Mouse (Mus musculus) E14TG2a.4 (cell line): ENCODE measurements around the gene Arhgef6.

Experiments
- H3K27me3 ChIP-seq: 2 replicates; pipeline ENCODE4 v1.6.1; 2014; ENCODE audit warnings: low read length, control low read depth; ENCODE audit not compliant: insufficient read depth
- H3K36me3 ChIP-seq: 2 replicates; pipeline ENCODE4 v1.6.1; 2014; ENCODE audit warnings: low read length, control low read depth; ENCODE audit not compliant: insufficient read depth
- H3K4me1 ChIP-seq: replicated peaks from 2 replicates; pipeline ENCODE4 v1.6.1; 2014; ENCODE audit warnings: low read depth, low read length, control low read depth
- H3K4me3 ChIP-seq: replicated peaks from 2 replicates; pipeline ENCODE4 v1.5.1; 2014; ENCODE audit warnings: mild to moderate bottlenecking, low read length
- H3K9me3 ChIP-seq: 2 replicates; pipeline ENCODE4 v1.6.1; 2014; ENCODE audit warnings: low read length, control low read depth
- CTCF ChIP-seq: conservative IDR thresholded peaks from 2 replicates; pipeline ENCODE4 v1.5.1; 2014; ENCODE audit warnings: low read length
- NANOG ChIP-seq: IDR thresholded peaks from 2 replicates; pipeline ENCODE4 v1.6.1; 2014; ENCODE audit warnings: borderline replicate concordance, low read length, mixed read lengths
- POU5F1 ChIP-seq: IDR thresholded peaks from 2 replicates; pipeline ENCODE4 v1.6.1; 2014; ENCODE audit warnings: low read length, borderline replicate concordance

The Arhgef6 gene

GRCm38 (mm10) chrX:57339220-57339619 is 691 bp upstream of the Arhgef6 start:
- H3K4me3 ChIP-seq: no peak overlapping the region
- no peaks in the 10 kb centered on the region for H3K27me3 ChIP-seq
- no peaks in the 10 kb centered on the region for H3K4me1 ChIP-seq
- TF ChIP-seq CTCF (no peak), NANOG (no peak), POU5F1 (no peak)
- no peaks in the 10 kb centered on the region for H3K36me3 ChIP-seq
- no peaks in the 10 kb centered on the region for H3K9me3 ChIP-seq

GRCm38 (mm10) chrX:57337582-57337981 is 947 bp downstream of the Arhgef6 start:
- Histone ChIP-seq H3K4me3 (no peak overlapping the region), H3K9me3 (no peaks in the 10 kb centered on the region), H3K4me1 (no peaks in the 10 kb centered on the region), H3K36me3 (no peaks in the 10 kb centered on the region), H3K27me3 (no peaks in the 10 kb centered on the region)
- no peak for TF ChIP-seq POU5F1
- TF ChIP-seq CTCF: no peak
- no peak for TF ChIP-seq NANOG

- H3K36me3 ChIP-seq: no peaks in the 10 kb centered on the region
- H3K9me3 ChIP-seq: no peaks in the 10 kb centered on the region
- no peaks in the 10 kb centered on the region for H3K4me1 ChIP-seq
- H3K4me3 ChIP-seq: no peak overlapping the region
- no peak for TF ChIP-seq CTCF
- no peak for TF ChIP-seq POU5F1
- TF ChIP-seq NANOG: no peak
- H3K27me3 ChIP-seq: no peaks in the 10 kb centered on the region
Measured at GRCm38 (mm10) chrX:57336958-57337357, 1.6 kb downstream of the Arhgef6 start.

GRCm38 (mm10) chrX:57335313-57335712 is 3.2 kb downstream of the Arhgef6 start:
- Histone ChIP-seq H3K4me3 (no peak overlapping the region), H3K4me1 (no peaks in the 10 kb centered on the region), H3K27me3 (no peaks in the 10 kb centered on the region), H3K36me3 (no peaks in the 10 kb centered on the region), H3K9me3 (no peaks in the 10 kb centered on the region)
- TF ChIP-seq NANOG (no peak), CTCF (no peak)

- peaks cover 17% of the 10 kb centered on the region for H3K27me3 ChIP-seq
- no peaks in the 10 kb centered on the region for H3K9me3 ChIP-seq
- TF ChIP-seq POU5F1 (no peak), CTCF (no peak), NANOG (no peak)
- H3K36me3 ChIP-seq: no peaks in the 10 kb centered on the region
- H3K4me3 ChIP-seq: no peak overlapping the region
- H3K4me1 ChIP-seq: no peaks in the 10 kb centered on the region; the same call in 1 of the 2 replicates
Measured at GRCm38 (mm10) chrX:57327668-57328338, 10.7 kb downstream of the Arhgef6 start.

- TF ChIP-seq CTCF (no peak), NANOG (no peak), POU5F1 (no peak)
- Histone ChIP-seq H3K4me1 (no peaks in the 10 kb centered on the region; the same call in 1 of the 2 replicates), H3K4me3 (peak overlapping the region; percentile 72)
Measured at GRCm38 (mm10) chrX:57326487-57327221, 11.9 kb downstream of the Arhgef6 start.

GRCm38 (mm10) chrX:57325861-57326461 is 12.6 kb downstream of the Arhgef6 start:
- H3K4me1 ChIP-seq: no peaks in the 10 kb centered on the region; the same call in 1 of the 2 replicates

More at GRCm38 (mm10) chrX:57326487-57327221, 11.9 kb downstream of the Arhgef6 start:
- peaks cover 17% of the 10 kb centered on the region for H3K27me3 ChIP-seq
- no peaks in the 10 kb centered on the region for H3K9me3 ChIP-seq
- no peaks in the 10 kb centered on the region for H3K36me3 ChIP-seq

GRCm38 (mm10) chrX:57324891-57325290 is 13.6 kb downstream of the Arhgef6 start:
- Histone ChIP-seq H3K36me3 (no peaks in the 10 kb centered on the region), H3K27me3 (peaks cover 17% of the 10 kb centered on the region), H3K4me3 (no peak overlapping the region), H3K4me1 (no peaks in the 10 kb centered on the region; the same call in 1 of the 2 replicates), H3K9me3 (no peaks in the 10 kb centered on the region)
- no peak for TF ChIP-seq NANOG
- no peak for TF ChIP-seq POU5F1
- no peak for TF ChIP-seq CTCF

More at GRCm38 (mm10) chrX:57325861-57326461, 12.6 kb downstream of the Arhgef6 start:
- TF ChIP-seq CTCF (no peak), POU5F1 (no peak), NANOG (no peak)
- Histone ChIP-seq H3K9me3 (no peaks in the 10 kb centered on the region), H3K36me3 (no peaks in the 10 kb centered on the region), H3K4me3 (peak overlapping the region; percentile 72), H3K27me3 (peaks cover 17% of the 10 kb centered on the region)

GRCm38 (mm10) chrX:57312066-57312465 is 26.5 kb downstream of the Arhgef6 start:
- Histone ChIP-seq H3K36me3 (no peaks in the 10 kb centered on the region), H3K4me3 (no peak overlapping the region), H3K27me3 (no peaks in the 10 kb centered on the region), H3K9me3 (no peaks in the 10 kb centered on the region), H3K4me1 (no peaks in the 10 kb centered on the region)
- TF ChIP-seq NANOG: no peak
- TF ChIP-seq POU5F1: no peak
- TF ChIP-seq CTCF: no peak
